Mouse (Mus musculus): Measurements from ENCODE around the gene Swap70.
A peak's percentile ranks its signal among the peaks of the same experiment; 100 is the strongest.

Swap70 gene

GRCm38 (mm10) chr7:110309246-110309645, 87.7 kb downstream of the Swap70 start:
- no peak for DNase-seq

- DNase-seq: peak; percentile 25 to 40
These were observed 92.0 kb downstream of the Swap70 start for GRCm38 (mm10) chr7:110313392-110314055.

GRCm38 (mm10) chr7:110314401-110314890, 92.9 kb downstream of the Swap70 start:
- no peak for DNase-seq

GRCm38 (mm10) chr7:110315352-110315751, 93.8 kb downstream of the Swap70 start:
- DNase-seq: no peak

- DNase-seq: no peak
These were observed 95.9 kb downstream of the Swap70 start for GRCm38 (mm10) chr7:110317412-110317811.

- no peak for DNase-seq
These were observed 97.5 kb downstream of the Swap70 start for GRCm38 (mm10) chr7:110318971-110319519.

DNA sequence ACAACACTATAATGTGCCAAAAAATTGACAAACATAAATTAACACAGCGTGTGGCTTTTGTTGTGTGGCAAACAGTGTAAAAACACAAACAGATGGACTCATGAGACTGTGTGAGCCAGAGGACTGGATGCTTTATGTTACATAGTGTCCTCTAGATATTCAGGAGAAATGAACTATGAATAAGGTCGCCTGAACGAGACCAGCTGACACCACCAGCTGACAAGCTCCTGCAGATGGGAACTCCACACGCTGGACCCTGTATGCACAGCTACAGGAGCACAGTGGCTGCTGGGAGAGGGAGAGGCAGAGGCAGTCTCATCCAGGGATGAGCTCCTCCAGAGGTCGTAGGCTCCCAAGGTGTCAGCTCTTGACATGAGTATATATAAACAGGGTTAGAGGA, 99.6 kb downstream of the Swap70 start:
- no peak for DNase-seq

- DNase-seq: no peak
These were observed 103.3 kb downstream of the Swap70 start for GRCm38 (mm10) chr7:110324852-110325251.

DNA sequence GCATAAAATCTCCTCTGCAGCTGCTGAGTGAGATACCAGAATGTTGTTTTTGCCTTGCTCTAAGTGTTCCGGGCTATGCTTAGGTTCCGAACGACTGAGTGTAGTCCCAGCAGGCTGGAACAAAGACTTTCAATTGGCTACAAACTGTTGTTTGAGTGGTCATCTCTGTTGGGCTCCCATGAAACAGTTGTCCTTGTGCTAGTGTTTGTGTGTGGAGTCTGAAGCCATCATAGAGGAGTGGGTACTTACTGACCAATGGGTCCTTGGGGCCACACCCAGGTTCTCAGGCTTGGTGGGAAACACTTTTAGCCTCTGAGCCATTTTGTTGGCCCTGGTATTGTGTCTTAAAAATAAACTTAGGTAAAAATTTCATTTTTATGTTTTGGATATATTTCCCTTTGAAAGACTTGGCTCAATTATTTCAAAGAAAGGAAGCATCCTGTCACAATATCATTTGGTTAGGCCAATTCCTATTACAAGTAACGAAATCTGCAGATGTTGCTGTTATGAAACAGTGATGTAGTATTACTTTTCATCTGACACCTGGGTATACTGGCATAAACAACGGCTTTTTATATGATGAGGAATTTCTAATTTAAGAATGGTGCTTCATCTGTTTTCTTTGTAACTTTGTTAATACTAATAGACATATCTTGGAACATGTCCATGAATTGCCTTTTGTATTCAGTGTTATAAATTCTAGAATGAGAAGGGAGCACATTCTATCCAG, 104.0 kb downstream of the Swap70 start:
- DNase-seq: no peak

All from B cell, adult 2 months (primary cell).